Mouse (Mus musculus): ENCODE results near the gene Snn. TPM values are rescaled to one million over a fixed set of nuclear protein-coding genes. Genes with fewer than 3 reads are reported as not detected.

The Snn gene
- polyA plus RNA-seq, 1 experiment, result 17.7 TPM

DNA sequence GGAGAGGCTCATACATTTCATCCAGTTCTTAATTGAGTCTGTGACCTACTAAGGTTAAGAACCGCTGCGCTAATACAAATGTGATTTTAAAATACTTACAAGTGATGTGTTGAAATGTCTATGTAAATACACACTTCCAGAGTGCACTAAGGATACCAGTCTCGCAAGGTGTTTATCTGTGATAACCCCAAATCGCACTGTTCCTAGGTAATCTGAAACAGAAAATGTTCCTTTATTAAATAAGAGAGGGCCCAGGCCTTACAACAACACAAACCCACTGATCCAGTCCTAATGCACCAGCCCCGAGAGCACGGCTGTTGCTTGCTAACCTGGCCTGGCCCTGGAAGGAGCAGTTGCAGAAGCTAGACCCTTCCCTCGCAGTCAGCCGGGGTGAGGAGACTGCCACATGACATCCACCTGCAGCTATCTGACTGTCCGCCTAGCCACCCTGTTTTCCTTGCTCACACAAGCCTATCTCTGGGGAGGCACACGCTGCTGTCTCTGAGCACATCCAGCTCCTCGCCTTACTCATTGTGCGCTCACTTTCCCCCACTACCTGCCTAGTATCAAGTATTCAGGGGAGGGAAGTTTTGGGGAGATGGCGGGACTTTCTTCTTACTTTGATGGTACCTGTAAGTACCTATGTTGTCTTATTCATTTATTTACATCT lies 33.1 kb downstream of the Snn start:
- no peaks in the 10 kb centered on the region for H3K4me1 ChIP-seq (ENCODE audit: control insufficient read depth, insufficient read depth, low read length)
- no peaks in the 10 kb centered on the region for H3K9me3 ChIP-seq (replicated peaks; ENCODE audit: control insufficient read depth, insufficient read depth, low read length, poor library complexity, severe bottlenecking)
- H3K4me3 ChIP-seq (ENCODE audit: low read depth, low read length), result no peak overlapping the region
- no peaks in the 10 kb centered on the region for H3K27me3 ChIP-seq (ENCODE audit: control insufficient read depth, insufficient read depth, low read length, poor library complexity, severe bottlenecking)
- H3K9ac ChIP-seq (ENCODE audit: low read depth, poor library complexity, severe bottlenecking), result no peak overlapping the region
- H3K27ac ChIP-seq (ENCODE audit: insufficient read depth, low read length), result no peak overlapping the region
- peaks cover 11% of the 10 kb centered on the region; the same call in 1 of the 2 replicates for H3K36me3 ChIP-seq (ENCODE audit: control insufficient read depth, insufficient read depth, low read length, poor library complexity, severe bottlenecking)
- TF ChIP-seq EP300 (IDR thresholded peaks at IDR 0.05; ENCODE audit: insufficient read depth, low read depth, low read length) (no peak), CTCF (IDR thresholded peaks at IDR 0.05; ENCODE audit: low read depth, low read length) (no peak), POLR2A (IDR thresholded peaks at IDR 0.05; ENCODE audit: insufficient read depth, low read length) (no peak)

DNA sequence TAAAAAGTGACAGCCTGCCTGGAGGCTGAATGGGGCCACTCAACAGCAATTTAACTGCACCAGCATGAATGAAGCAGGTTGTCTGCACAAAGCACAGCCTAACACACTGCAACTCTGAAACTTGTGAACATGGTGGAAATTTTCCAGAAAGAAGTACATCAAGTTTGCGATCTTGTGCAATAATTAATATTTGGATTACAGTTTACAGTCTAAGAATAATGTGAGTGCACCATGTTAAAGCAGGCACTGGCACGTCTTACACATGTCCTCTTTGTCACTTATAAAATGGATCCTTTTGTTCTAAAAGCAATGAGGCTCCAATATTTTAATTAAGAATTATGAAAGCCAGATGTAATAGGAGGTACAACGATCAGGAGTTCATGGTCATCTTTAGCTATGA lies 36.6 kb downstream of the Snn start:
- H3K27me3 ChIP-seq (ENCODE audit: control insufficient read depth, insufficient read depth, low read length, poor library complexity, severe bottlenecking), result no peaks in the 10 kb centered on the region
- H3K27ac ChIP-seq (ENCODE audit: insufficient read depth, low read length), result no peak overlapping the region
- no peaks in the 10 kb centered on the region for H3K9me3 ChIP-seq (replicated peaks; ENCODE audit: control insufficient read depth, insufficient read depth, low read length, poor library complexity, severe bottlenecking)
- no peaks in the 10 kb centered on the region; the same call in 1 of the 2 replicates for H3K36me3 ChIP-seq (ENCODE audit: control insufficient read depth, insufficient read depth, low read length, poor library complexity, severe bottlenecking)
- no peak overlapping the region for H3K9ac ChIP-seq (ENCODE audit: low read depth, poor library complexity, severe bottlenecking)
- no peaks in the 10 kb centered on the region for H3K4me1 ChIP-seq (ENCODE audit: control insufficient read depth, insufficient read depth, low read length)
- no peak overlapping the region for H3K4me3 ChIP-seq (ENCODE audit: low read depth, low read length)
- TF ChIP-seq EP300 (IDR thresholded peaks at IDR 0.05; ENCODE audit: insufficient read depth, low read depth, low read length), result no peak
- TF ChIP-seq CTCF (IDR thresholded peaks at IDR 0.05; ENCODE audit: low read depth, low read length), result no peak
- TF ChIP-seq POLR2A (IDR thresholded peaks at IDR 0.05; ENCODE audit: insufficient read depth, low read length), result no peak

DNA sequence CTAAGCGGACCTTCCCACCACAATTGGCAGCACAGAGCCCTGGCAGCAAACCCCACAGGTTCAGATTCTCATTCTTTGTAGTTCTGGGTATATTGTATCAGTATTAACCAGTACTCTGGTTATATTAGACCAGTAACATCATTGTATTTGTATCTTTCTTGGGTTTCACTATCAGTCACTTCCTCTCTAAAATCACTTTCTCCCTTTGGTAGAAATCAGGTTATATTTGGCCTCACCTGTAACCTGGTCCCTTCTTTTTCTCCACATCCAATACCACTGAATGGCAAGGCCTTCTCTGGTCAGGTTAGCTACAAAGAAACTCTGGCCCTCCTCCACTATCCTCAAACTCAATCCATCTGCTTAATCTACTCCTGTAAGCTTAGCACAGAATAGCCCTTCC lies 44.2 kb downstream of the Snn start:
- no peak overlapping the region for H3K27ac ChIP-seq (ENCODE audit: insufficient read depth, low read length)
- H3K9me3 ChIP-seq (replicated peaks; ENCODE audit: control insufficient read depth, insufficient read depth, low read length, poor library complexity, severe bottlenecking), result no peaks in the 10 kb centered on the region
- TF ChIP-seq EP300 (IDR thresholded peaks at IDR 0.05; ENCODE audit: insufficient read depth, low read depth, low read length) (no peak), POLR2A (IDR thresholded peaks at IDR 0.05; ENCODE audit: insufficient read depth, low read length) (no peak), CTCF (IDR thresholded peaks at IDR 0.05; ENCODE audit: low read depth, low read length) (no peak)
- H3K36me3 ChIP-seq (ENCODE audit: control insufficient read depth, insufficient read depth, low read length, poor library complexity, severe bottlenecking), result no peaks in the 10 kb centered on the region
- no peak overlapping the region for H3K9ac ChIP-seq (ENCODE audit: low read depth, poor library complexity, severe bottlenecking)
- H3K4me3 ChIP-seq (ENCODE audit: low read depth, low read length), result no peak overlapping the region
- no peaks in the 10 kb centered on the region for H3K4me1 ChIP-seq (ENCODE audit: control insufficient read depth, insufficient read depth, low read length)
- H3K27me3 ChIP-seq (ENCODE audit: control insufficient read depth, insufficient read depth, low read length, poor library complexity, severe bottlenecking), result no peaks in the 10 kb centered on the region

DNA sequence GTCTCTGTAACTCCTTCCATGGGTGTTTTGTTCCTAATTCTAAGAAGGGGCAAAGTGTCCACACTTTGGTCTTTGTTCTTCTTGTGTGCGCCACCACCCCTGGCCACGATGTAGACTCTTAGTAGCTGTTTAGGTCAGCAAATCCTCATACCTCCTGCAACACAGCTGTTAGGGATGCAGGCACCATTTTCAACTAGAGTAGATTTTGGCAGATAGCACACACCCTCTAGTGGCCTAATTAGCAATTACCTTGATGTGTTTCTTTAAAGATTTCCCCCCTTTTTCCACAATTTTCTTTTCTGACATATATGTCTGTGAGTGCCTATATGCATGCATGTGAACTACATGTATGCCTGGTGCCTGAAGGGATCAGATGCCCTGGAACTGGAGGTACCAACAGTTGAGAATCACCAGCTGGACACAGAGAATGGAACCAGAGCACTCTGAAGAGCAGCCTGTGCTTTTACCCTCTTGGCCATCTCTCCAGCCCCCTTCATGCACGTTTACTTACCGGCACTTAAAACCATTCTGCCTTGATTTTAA lies 48.5 kb downstream of the Snn start:
- H3K4me1 ChIP-seq (ENCODE audit: control insufficient read depth, insufficient read depth, low read length), result no peaks in the 10 kb centered on the region
- no peaks in the 10 kb centered on the region for H3K9me3 ChIP-seq (replicated peaks; ENCODE audit: control insufficient read depth, insufficient read depth, low read length, poor library complexity, severe bottlenecking)
- no peak overlapping the region for H3K27ac ChIP-seq (ENCODE audit: insufficient read depth, low read length)
- no peak for TF ChIP-seq CTCF (IDR thresholded peaks at IDR 0.05; ENCODE audit: low read depth, low read length)
- no peak for TF ChIP-seq EP300 (IDR thresholded peaks at IDR 0.05; ENCODE audit: insufficient read depth, low read depth, low read length)
- no peak for TF ChIP-seq POLR2A (IDR thresholded peaks at IDR 0.05; ENCODE audit: insufficient read depth, low read length)
- H3K4me3 ChIP-seq (ENCODE audit: low read depth, low read length), result no peak overlapping the region
- no peaks in the 10 kb centered on the region for H3K27me3 ChIP-seq (ENCODE audit: control insufficient read depth, insufficient read depth, low read length, poor library complexity, severe bottlenecking)
- no peak overlapping the region for H3K9ac ChIP-seq (ENCODE audit: low read depth, poor library complexity, severe bottlenecking)
- H3K36me3 ChIP-seq (ENCODE audit: control insufficient read depth, insufficient read depth, low read length, poor library complexity, severe bottlenecking), result no peaks in the 10 kb centered on the region

DNA sequence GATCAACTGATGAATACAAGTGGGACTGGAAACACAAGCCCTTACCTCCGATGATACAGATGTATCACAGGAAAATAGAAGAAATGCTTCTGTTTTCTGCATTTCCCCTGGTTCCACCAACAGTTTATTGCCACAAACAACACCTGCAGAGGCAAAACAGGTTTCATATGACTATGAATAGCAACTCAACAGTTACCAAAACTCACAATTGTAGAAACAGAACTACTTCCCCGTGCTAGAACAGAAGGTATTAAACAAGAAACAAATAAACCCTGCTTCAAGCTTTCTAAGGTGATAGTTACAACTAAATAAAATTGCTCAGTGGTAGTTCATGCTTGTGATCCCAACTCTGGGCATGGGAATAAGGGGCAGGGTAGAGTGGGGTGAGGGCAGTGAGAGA lies 61.9 kb downstream of the Snn start:
- Histone ChIP-seq H3K9ac (ENCODE audit: low read depth, poor library complexity, severe bottlenecking) (no peak overlapping the region), H3K36me3 (ENCODE audit: control insufficient read depth, insufficient read depth, low read length, poor library complexity, severe bottlenecking) (peaks cover 9% of the 10 kb centered on the region), H3K27ac (ENCODE audit: insufficient read depth, low read length) (no peak overlapping the region), H3K4me3 (ENCODE audit: low read depth, low read length) (no peak overlapping the region), H3K9me3 (replicated peaks; ENCODE audit: control insufficient read depth, insufficient read depth, low read length, poor library complexity, severe bottlenecking) (no peaks in the 10 kb centered on the region), H3K4me1 (ENCODE audit: control insufficient read depth, insufficient read depth, low read length) (no peaks in the 10 kb centered on the region), H3K27me3 (ENCODE audit: control insufficient read depth, insufficient read depth, low read length, poor library complexity, severe bottlenecking) (no peaks in the 10 kb centered on the region)
- TF ChIP-seq EP300 (IDR thresholded peaks at IDR 0.05; ENCODE audit: insufficient read depth, low read depth, low read length) (no peak), CTCF (IDR thresholded peaks at IDR 0.05; ENCODE audit: low read depth, low read length) (no peak), POLR2A (IDR thresholded peaks at IDR 0.05; ENCODE audit: insufficient read depth, low read length) (no peak)

DNA sequence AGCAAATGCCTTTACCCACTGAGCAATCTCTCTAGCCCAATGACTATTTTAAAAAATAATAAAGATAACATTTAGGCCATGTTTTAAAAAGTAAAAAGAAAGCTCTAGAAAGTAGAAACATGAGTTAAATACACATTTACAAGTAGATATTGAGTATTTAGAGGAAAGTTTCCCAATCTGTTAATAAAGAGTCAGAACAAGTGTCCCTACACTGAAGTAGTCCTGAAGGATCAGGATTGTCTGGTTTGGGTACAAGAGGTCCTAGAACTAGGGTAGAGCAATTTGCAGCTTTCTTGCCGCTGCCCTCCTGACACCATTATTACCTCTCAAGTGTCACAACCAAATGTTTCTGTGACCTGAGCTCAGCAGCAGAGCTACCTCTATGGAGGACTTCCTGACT lies 63.4 kb downstream of the Snn start:
- H3K9ac ChIP-seq (ENCODE audit: low read depth, poor library complexity, severe bottlenecking), result no peak overlapping the region
- no peak overlapping the region for H3K27ac ChIP-seq (ENCODE audit: insufficient read depth, low read length)
- no peaks in the 10 kb centered on the region for H3K27me3 ChIP-seq (ENCODE audit: control insufficient read depth, insufficient read depth, low read length, poor library complexity, severe bottlenecking)
- TF ChIP-seq POLR2A (IDR thresholded peaks at IDR 0.05; ENCODE audit: insufficient read depth, low read length) (no peak), CTCF (IDR thresholded peaks at IDR 0.05; ENCODE audit: low read depth, low read length) (no peak), EP300 (IDR thresholded peaks at IDR 0.05; ENCODE audit: insufficient read depth, low read depth, low read length) (no peak)
- H3K4me1 ChIP-seq (ENCODE audit: control insufficient read depth, insufficient read depth, low read length), result no peaks in the 10 kb centered on the region
- no peak overlapping the region for H3K4me3 ChIP-seq (ENCODE audit: low read depth, low read length)
- peaks cover 16% of the 10 kb centered on the region for H3K36me3 ChIP-seq (ENCODE audit: control insufficient read depth, insufficient read depth, low read length, poor library complexity, severe bottlenecking)
- H3K9me3 ChIP-seq (replicated peaks; ENCODE audit: control insufficient read depth, insufficient read depth, low read length, poor library complexity, severe bottlenecking), result no peaks in the 10 kb centered on the region

Other genes starting within 250 kb of the Snn start
- gene Gm11172, start 248.0 kb upstream of the Snn start, polyA plus RNA-seq (2011; ENCODE audit: insufficient read depth, insufficient read length, low read depth, missing spikeins), result not detected in 2 replicates
- gene Rmi2, start 225.9 kb upstream of the Snn start, polyA plus RNA-seq (2011; ENCODE audit: insufficient read depth, insufficient read length, low read depth, missing spikeins), result 3.7 and 3.8 TPM in 2 replicates
- 102 and 112 TPM in 2 replicates for gene Litaf, start 5.2 kb downstream of the Snn start, polyA plus RNA-seq (2011; ENCODE audit: insufficient read depth, insufficient read length, low read depth, missing spikeins)
- gene Txndc11, start 73.7 kb downstream of the Snn start, polyA plus RNA-seq (2011; ENCODE audit: insufficient read depth, insufficient read length, low read depth, missing spikeins), result 21.1 and 22.5 TPM in 2 replicates
- gene Zc3h7a, start 115.4 kb downstream of the Snn start, polyA plus RNA-seq (2011; ENCODE audit: insufficient read depth, insufficient read length, low read depth, missing spikeins), result 89.9 and 116 TPM in 2 replicates
- gene Rsl1d1, start 142.4 kb downstream of the Snn start, polyA plus RNA-seq (2011; ENCODE audit: insufficient read depth, insufficient read length, low read depth, missing spikeins), result 341 and 391 TPM in 2 replicates
- 267 and 290 TPM in 2 replicates for gene Gspt1, start 193.4 kb downstream of the Snn start, polyA plus RNA-seq (2011; ENCODE audit: insufficient read depth, insufficient read length, low read depth, missing spikeins)

Measured in ES-Bruce4 (cell line).